Mouse (Mus musculus) kidney, adult 2 months (tissue): Measurements from ENCODE around the gene Anapc7.
"Not testable (repeated sequence)": the region's sequence is repeated elsewhere in the genome, so short reads cannot be mapped to it uniquely, and the experiment has no call there.

Source experiments
- CTCF ChIP-seq: fragments of 200-500 bp; conservative IDR thresholded peaks from 2 replicates; pipeline ENCODE4 v1.5.1; 2011; ENCODE audit warnings: low read depth, mild to moderate bottlenecking, control low read depth, low read length, moderate library complexity, mixed read lengths; ENCODE audit not compliant: insufficient read depth, insufficient read length
- POLR2A ChIP-seq: fragments of 200-500 bp; IDR thresholded peaks from one replicate; pipeline ENCODE4 v1.6.1; 2011; ENCODE audit warnings: low read depth, low read length, control low read depth

DNA sequence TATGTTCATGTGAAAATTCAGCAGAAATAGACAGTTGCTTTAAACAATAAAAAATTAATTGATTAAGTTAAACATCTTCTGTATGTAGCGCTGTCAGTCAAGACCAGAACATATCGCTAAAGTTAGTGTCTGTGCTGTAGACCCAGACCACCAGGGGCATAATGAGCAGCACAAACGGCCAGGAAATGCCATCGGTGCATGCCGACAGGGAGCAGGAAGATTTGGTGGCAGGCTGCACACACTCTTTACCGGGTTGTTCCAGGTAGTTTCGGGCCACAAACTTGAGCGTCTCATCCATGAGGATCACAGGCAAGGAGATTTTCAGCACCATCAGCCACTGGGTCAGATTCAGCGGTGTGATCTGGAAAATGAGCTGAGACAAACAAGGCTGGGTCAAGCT, 35.6 kb downstream of the Anapc7 start:
- TF ChIP-seq CTCF, POLR2A: not testable (repeated sequence)
